Mouse (Mus musculus): ENCODE results near the gene Cyp11a1.

GRCm38 (mm10) chr9:58065977-58066730, 59.9 kb downstream of the Cyp11a1 start:
- TF ChIP-seq TAL1 (IDR thresholded peaks at IDR 0.05; ENCODE audit: low read length), result no peak
- TF ChIP-seq GATA1 (IDR thresholded peaks at IDR 0.05; ENCODE audit: low read length), result no peak

Measured in erythroblast, embryonic 14.5 days (primary cell).